Mouse (Mus musculus) liver, adult (tissue): Measurements from ENCODE around the gene Lrrc8c.

Experiments
- GATA4 ChIP-seq: IDR thresholded peaks from 2 replicates; pipeline ENCODE4 v1.6.1; 2014; ENCODE audit warnings: mild to moderate bottlenecking, low read length; ENCODE audit not compliant: insufficient replicate concordance

Gene Lrrc8c

DNA sequence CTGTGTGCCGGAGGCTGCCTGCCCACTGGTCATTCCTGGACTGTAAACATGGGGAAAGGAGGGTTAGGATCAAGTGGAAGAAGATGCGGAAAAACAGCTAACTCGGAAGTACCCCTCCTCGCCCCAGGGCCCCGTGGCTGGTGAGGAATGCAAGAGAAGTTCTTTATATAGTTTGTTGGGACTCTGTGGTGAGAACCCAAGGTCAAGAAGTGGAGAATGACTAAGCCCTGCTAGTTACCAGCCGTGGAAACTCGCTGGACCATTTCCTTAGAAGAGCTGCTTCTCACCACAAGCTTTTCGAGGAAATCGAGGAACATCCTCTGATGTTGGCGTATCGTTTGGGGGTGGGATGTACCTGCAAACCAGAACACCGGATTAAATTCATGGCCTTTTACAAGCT lies 5.8 kb downstream of the Lrrc8c start:
- TF ChIP-seq GATA4, result no peak

DNA sequence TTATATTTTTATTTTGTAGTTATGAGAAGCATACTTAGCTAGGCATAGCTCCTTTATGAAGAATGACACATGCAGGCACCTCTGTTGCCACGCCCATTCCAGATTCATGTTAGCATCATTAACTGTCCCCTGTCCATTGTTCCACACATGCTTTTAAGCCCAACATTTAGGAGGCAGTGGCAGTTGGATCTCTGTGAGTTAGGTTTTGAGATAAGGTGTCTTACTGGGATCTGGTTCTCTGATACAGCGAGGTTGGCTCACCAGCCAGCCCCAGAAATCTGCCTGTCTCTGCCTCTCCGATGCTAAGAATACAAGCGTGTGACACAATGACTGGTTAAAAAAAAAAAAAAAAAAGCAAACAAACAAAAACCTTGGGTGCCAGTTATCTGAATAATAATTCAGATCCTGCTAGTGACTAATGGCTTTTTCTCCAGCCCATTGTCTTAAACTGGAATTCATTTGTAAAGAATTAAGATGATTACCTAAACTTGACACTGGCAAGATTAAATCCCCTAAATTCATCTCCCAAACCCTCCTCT lies 7.0 kb downstream of the Lrrc8c start:
- TF ChIP-seq GATA4, result no peak

- no peak for TF ChIP-seq GATA4
Observed at GRCm38 (mm10) chr5:105526766-105527165, 7.6 kb downstream of the Lrrc8c start.

- TF ChIP-seq GATA4, result peak; percentile 91; the same call in 1 of the 2 replicates
Observed at GRCm38 (mm10) chr5:105527477-105528331, 8.5 kb downstream of the Lrrc8c start.

GRCm38 (mm10) chr5:105530576-105530975 lies 11.4 kb downstream of the Lrrc8c start:
- TF ChIP-seq GATA4, result no peak

GRCm38 (mm10) chr5:105535186-105535585 lies 16.0 kb downstream of the Lrrc8c start:
- no peak for TF ChIP-seq GATA4

GRCm38 (mm10) chr5:105536172-105536571 lies 17.0 kb downstream of the Lrrc8c start:
- TF ChIP-seq GATA4, result no peak

GRCm38 (mm10) chr5:105537101-105537723 lies 18.0 kb downstream of the Lrrc8c start:
- no peak for TF ChIP-seq GATA4

GRCm38 (mm10) chr5:105541051-105541450 lies 21.9 kb downstream of the Lrrc8c start:
- TF ChIP-seq GATA4, result no peak

- TF ChIP-seq GATA4, result no peak
Observed at GRCm38 (mm10) chr5:105545126-105545525, 25.9 kb downstream of the Lrrc8c start.

DNA sequence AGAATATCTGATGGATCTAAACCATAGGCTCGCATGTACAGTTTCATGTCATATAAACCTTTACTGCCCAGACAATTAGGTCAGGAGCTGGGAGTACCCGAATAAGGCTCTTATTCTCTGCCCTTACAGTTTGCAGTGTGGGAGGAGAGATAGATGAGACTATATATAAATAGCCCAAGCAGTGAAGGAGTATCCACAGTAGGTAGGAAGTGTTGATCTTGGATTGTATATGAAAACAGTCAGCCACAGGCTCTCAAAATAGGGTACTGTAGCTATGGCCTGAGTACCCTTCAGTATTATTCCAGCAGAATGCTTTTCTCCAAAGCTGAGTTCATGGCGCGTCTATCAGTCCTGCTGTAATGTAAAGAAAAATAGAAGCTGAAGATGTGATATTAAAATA lies 27.9 kb downstream of the Lrrc8c start:
- TF ChIP-seq GATA4, result no peak

GRCm38 (mm10) chr5:105551808-105552207 lies 32.6 kb downstream of the Lrrc8c start:
- TF ChIP-seq GATA4, result peak; percentile 82; the same call in 1 of the 2 replicates

DNA sequence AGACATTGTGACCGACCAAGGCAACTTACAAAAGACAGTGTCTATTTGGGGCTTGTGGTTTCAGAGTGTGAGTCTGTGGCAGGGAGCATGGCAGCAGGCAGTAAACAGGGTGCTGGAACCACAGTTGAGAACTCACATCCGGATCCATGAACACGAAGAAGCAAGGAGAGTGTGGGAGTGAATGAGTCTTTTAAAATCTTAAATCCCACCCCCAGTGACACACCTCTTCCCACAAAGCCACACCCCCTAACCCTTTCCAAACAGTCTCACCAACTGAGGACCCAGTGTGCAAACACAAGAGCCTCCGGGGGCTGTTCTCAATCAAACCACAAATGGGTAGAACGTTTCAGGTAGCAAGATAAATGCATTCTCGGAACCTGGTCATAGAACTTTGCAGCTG lies 37.1 kb downstream of the Lrrc8c start:
- TF ChIP-seq GATA4, result no peak

DNA sequence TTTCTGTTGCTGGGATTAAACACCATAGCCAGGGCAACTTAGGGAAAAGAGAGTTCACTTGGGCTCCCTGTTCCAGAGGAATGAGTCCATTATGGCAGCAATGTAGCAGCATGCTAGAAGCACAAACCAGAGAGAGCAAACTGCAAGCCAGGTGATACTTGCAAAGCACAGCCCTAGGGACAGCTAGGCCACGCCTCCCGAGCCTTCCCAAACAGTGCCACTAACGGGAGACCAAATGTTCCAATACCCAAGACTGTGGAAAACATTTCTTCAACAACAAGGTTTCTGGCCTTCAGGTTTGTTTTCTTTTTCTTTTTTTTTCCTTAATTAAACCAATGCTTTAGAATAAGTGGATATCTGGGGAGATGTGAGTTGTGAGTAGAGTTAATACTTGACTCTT lies 38.2 kb downstream of the Lrrc8c start:
- TF ChIP-seq GATA4, result no peak

DNA sequence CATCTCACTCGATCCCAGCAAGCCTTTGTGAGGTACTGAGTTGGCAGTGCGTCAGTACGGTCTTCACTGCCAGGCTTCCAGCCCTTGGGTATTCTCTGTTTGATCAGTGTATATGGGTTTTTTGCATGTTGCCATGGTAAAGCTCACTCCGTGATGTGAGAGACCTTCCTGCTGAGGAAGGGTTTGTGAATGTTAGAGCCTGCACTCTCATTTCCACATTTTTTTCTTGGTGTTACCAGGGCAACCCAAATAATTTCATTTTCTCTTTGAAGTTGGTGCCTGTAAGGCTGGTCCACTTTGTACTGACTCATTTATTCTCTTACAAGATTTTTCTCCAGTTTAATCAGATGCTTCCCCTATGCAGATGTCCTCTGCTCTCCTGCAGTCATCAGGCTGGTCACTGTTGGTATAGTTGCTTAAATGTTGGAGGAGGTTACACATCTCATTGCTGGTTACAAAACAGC lies 38.6 kb downstream of the Lrrc8c start:
- TF ChIP-seq GATA4, result no peak

DNA sequence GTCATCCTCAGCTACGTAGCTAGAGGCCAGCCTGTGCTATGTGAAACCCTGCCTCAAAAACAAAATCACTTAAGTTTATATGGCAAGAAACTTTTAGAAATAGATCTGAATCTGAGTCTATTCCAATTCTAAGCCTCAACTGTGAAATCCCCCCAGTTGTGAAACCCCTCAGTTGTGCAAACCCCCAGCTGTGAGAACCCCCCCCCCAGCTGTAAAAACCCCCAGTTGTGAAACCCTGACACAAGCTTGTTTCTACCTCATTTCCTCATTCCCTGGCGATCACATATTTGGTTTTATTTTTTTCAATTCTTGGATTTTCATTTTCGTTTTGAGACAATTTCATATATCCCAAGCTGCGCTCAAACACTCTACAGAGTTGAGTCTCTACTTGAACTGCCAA lies 39.3 kb downstream of the Lrrc8c start:
- TF ChIP-seq GATA4, result no peak
